Mouse (Mus musculus): ENCODE measurements at regions not wholly inside any gene's neighbourhood (a gene's known extent, or its start where the extent isn't known, plus 50 kb on each side); places are given as distances from the start of the nearest gene placed in this dataset.

GRCm38 (mm10) chr1:75778889-75779288 lies 232.8 kb downstream of the Slc4a3 start:
- WGBS (ENCODE audit: insufficient replicate concordance) = 71% methylated on average over 8 of the region's 8 CpGs
- H3K4me1 ChIP-seq (replicated peaks) = no peaks in the 10 kb centered on the region
- H3K27ac ChIP-seq = no peak overlapping the region
- no peaks in the 10 kb centered on the region for H3K36me3 ChIP-seq
- H3K4me3 ChIP-seq (replicated peaks) = no peak overlapping the region
- no peak overlapping the region for H3K9ac ChIP-seq
- no peaks in the 10 kb centered on the region for H3K9me3 ChIP-seq (replicated peaks)
- ATAC-seq (ENCODE audit: low read depth) = no peak
- H3K27me3 ChIP-seq = no peaks in the 10 kb centered on the region
- H3K4me2 ChIP-seq = no peak overlapping the region
- DNase-seq = no peak

- Histone ChIP-seq H3K36me3 (no peaks in the 10 kb centered on the region), H3K27me3 (no peaks in the 10 kb centered on the region), H3K4me2 (no peak overlapping the region), H3K4me1 (replicated peaks) (no peaks in the 10 kb centered on the region), H3K27ac (no peak overlapping the region), H3K4me3 (replicated peaks) (no peak overlapping the region), H3K9me3 (replicated peaks) (no peaks in the 10 kb centered on the region), H3K9ac (no peak overlapping the region)
- DNase-seq = no peak
- WGBS (ENCODE audit: insufficient replicate concordance) = 59% methylated on average over 2 of the region's 2 CpGs
- no peak for ATAC-seq (ENCODE audit: low read depth)
Observed at GRCm38 (mm10) chr1:75783206-75783605, 237.1 kb downstream of the Slc4a3 start.

- H3K4me2 ChIP-seq = no peak overlapping the region
- no peaks in the 10 kb centered on the region for H3K4me1 ChIP-seq (replicated peaks)
- WGBS (ENCODE audit: insufficient replicate concordance) = 54% methylated on average over 10 of the region's 10 CpGs
- H3K9me3 ChIP-seq (replicated peaks) = no peaks in the 10 kb centered on the region
- no peaks in the 10 kb centered on the region for H3K36me3 ChIP-seq
- H3K9ac ChIP-seq = no peak overlapping the region
- H3K4me3 ChIP-seq (replicated peaks) = no peak overlapping the region
- DNase-seq (no peak), ATAC-seq (ENCODE audit: low read depth) (no peak)
- H3K27me3 ChIP-seq = no peaks in the 10 kb centered on the region
- no peak overlapping the region for H3K27ac ChIP-seq
Observed at GRCm38 (mm10) chr1:75786173-75786820, 240.2 kb downstream of the Slc4a3 start.

GRCm38 (mm10) chr1:75791509-75791908 lies 245.4 kb downstream of the Slc4a3 start:
- Histone ChIP-seq H3K4me3 (replicated peaks) (no peak overlapping the region), H3K36me3 (no peaks in the 10 kb centered on the region), H3K4me2 (no peak overlapping the region), H3K4me1 (replicated peaks) (no peaks in the 10 kb centered on the region), H3K9me3 (replicated peaks) (no peaks in the 10 kb centered on the region), H3K27me3 (no peaks in the 10 kb centered on the region), H3K9ac (no peak overlapping the region), H3K27ac (no peak overlapping the region)
- 53% methylated on average over 1 of the region's 1 CpGs for WGBS (ENCODE audit: insufficient replicate concordance)
- DNase-seq (no peak), ATAC-seq (ENCODE audit: low read depth) (no peak)

GRCm38 (mm10) chr1:75797793-75798192 lies 251.7 kb downstream of the Slc4a3 start:
- DNase-seq = no peak
- H3K4me3 ChIP-seq (replicated peaks) = no peak overlapping the region
- H3K27me3 ChIP-seq = no peaks in the 10 kb centered on the region
- no peaks in the 10 kb centered on the region for H3K36me3 ChIP-seq
- 39% methylated on average over 6 of the region's 6 CpGs for WGBS (ENCODE audit: insufficient replicate concordance)
- no peak overlapping the region for H3K27ac ChIP-seq
- no peak overlapping the region for H3K4me2 ChIP-seq
- ATAC-seq (ENCODE audit: low read depth) = no peak
- H3K4me1 ChIP-seq (replicated peaks) = no peaks in the 10 kb centered on the region
- no peaks in the 10 kb centered on the region for H3K9me3 ChIP-seq (replicated peaks)
- no peak overlapping the region for H3K9ac ChIP-seq

GRCm38 (mm10) chr1:75798375-75799099 lies 252.5 kb downstream of the Slc4a3 start:
- no peaks in the 10 kb centered on the region for H3K4me1 ChIP-seq (replicated peaks)
- WGBS (ENCODE audit: insufficient replicate concordance) = 41% methylated on average over 6 of the region's 6 CpGs
- H3K9ac ChIP-seq = no peak overlapping the region
- H3K27me3 ChIP-seq = no peaks in the 10 kb centered on the region
- DNase-seq (no peak), ATAC-seq (ENCODE audit: low read depth) (no peak)
- H3K36me3 ChIP-seq = no peaks in the 10 kb centered on the region
- no peak overlapping the region for H3K4me2 ChIP-seq
- no peak overlapping the region for H3K4me3 ChIP-seq (replicated peaks)
- no peaks in the 10 kb centered on the region for H3K9me3 ChIP-seq (replicated peaks)
- H3K27ac ChIP-seq = no peak overlapping the region

GRCm38 (mm10) chr1:75804473-75804872 lies 258.4 kb downstream of the Slc4a3 start:
- no peak overlapping the region for H3K4me3 ChIP-seq (replicated peaks)
- no peak for ATAC-seq (ENCODE audit: low read depth)
- no peaks in the 10 kb centered on the region for H3K27me3 ChIP-seq

GRCm38 (mm10) chr1:75812471-75812870 lies 266.4 kb downstream of the Slc4a3 start:
- H3K36me3 ChIP-seq = no peaks in the 10 kb centered on the region
- no peaks in the 10 kb centered on the region for H3K9me3 ChIP-seq (replicated peaks)
- no peak overlapping the region for H3K4me3 ChIP-seq (replicated peaks)
- H3K27me3 ChIP-seq = no peaks in the 10 kb centered on the region
- H3K4me2 ChIP-seq = no peak overlapping the region
- H3K9ac ChIP-seq = no peak overlapping the region
- no peak for DNase-seq
- H3K4me1 ChIP-seq (replicated peaks) = no peaks in the 10 kb centered on the region
- ATAC-seq (ENCODE audit: low read depth) = no peak
- H3K27ac ChIP-seq = no peak overlapping the region
- 57% methylated on average over 3 of the region's 3 CpGs for WGBS (ENCODE audit: insufficient replicate concordance)

More at GRCm38 (mm10) chr1:75804473-75804872, 258.4 kb downstream of the Slc4a3 start:
- H3K9me3 ChIP-seq (replicated peaks) = no peaks in the 10 kb centered on the region
- no peak overlapping the region for H3K27ac ChIP-seq
- no peaks in the 10 kb centered on the region for H3K36me3 ChIP-seq
- no peak for DNase-seq
- H3K4me1 ChIP-seq (replicated peaks) = no peaks in the 10 kb centered on the region
- WGBS (ENCODE audit: insufficient replicate concordance) = 59% methylated on average over 2 of the region's 2 CpGs
- H3K4me2 ChIP-seq = no peak overlapping the region
- H3K9ac ChIP-seq = no peak overlapping the region

GRCm38 (mm10) chr1:75826202-75826601 lies 280.1 kb downstream of the Slc4a3 start:
- ATAC-seq (ENCODE audit: low read depth) (no peak), DNase-seq (no peak)
- Histone ChIP-seq H3K9me3 (replicated peaks) (no peaks in the 10 kb centered on the region), H3K4me3 (replicated peaks) (no peak overlapping the region), H3K27me3 (no peaks in the 10 kb centered on the region), H3K36me3 (no peaks in the 10 kb centered on the region), H3K9ac (no peak overlapping the region), H3K27ac (no peak overlapping the region), H3K4me1 (replicated peaks) (no peaks in the 10 kb centered on the region), H3K4me2 (no peak overlapping the region)
- 58% methylated on average over 5 of the region's 5 CpGs for WGBS (ENCODE audit: insufficient replicate concordance)

GRCm38 (mm10) chr1:75833071-75833830 lies 287.2 kb downstream of the Slc4a3 start:
- no peaks in the 10 kb centered on the region for H3K9me3 ChIP-seq (replicated peaks)
- no peak overlapping the region for H3K4me2 ChIP-seq
- H3K27ac ChIP-seq = no peak overlapping the region
- ATAC-seq (ENCODE audit: low read depth) (no peak), DNase-seq (no peak)
- no peaks in the 10 kb centered on the region for H3K36me3 ChIP-seq
- no peaks in the 10 kb centered on the region for H3K27me3 ChIP-seq
- no peaks in the 10 kb centered on the region for H3K4me1 ChIP-seq (replicated peaks)
- WGBS (ENCODE audit: insufficient replicate concordance) = 68% methylated on average over 12 of the region's 12 CpGs
- no peak overlapping the region for H3K9ac ChIP-seq
- no peak overlapping the region for H3K4me3 ChIP-seq (replicated peaks)

GRCm38 (mm10) chr1:75834361-75834760 lies 288.3 kb downstream of the Slc4a3 start:
- Histone ChIP-seq H3K9ac (no peak overlapping the region), H3K27ac (no peak overlapping the region), H3K9me3 (replicated peaks) (no peaks in the 10 kb centered on the region), H3K27me3 (no peaks in the 10 kb centered on the region), H3K4me3 (replicated peaks) (no peak overlapping the region), H3K36me3 (no peaks in the 10 kb centered on the region), H3K4me1 (replicated peaks) (no peaks in the 10 kb centered on the region), H3K4me2 (no peak overlapping the region)
- no peak for ATAC-seq (ENCODE audit: low read depth)
- 53% methylated on average over 3 of the region's 3 CpGs for WGBS (ENCODE audit: insufficient replicate concordance)
- no peak for DNase-seq

Data from liver, embryonic 13.5 days (tissue).